Mouse (Mus musculus): ENCODE measurements around the gene Phactr1.

DNA sequence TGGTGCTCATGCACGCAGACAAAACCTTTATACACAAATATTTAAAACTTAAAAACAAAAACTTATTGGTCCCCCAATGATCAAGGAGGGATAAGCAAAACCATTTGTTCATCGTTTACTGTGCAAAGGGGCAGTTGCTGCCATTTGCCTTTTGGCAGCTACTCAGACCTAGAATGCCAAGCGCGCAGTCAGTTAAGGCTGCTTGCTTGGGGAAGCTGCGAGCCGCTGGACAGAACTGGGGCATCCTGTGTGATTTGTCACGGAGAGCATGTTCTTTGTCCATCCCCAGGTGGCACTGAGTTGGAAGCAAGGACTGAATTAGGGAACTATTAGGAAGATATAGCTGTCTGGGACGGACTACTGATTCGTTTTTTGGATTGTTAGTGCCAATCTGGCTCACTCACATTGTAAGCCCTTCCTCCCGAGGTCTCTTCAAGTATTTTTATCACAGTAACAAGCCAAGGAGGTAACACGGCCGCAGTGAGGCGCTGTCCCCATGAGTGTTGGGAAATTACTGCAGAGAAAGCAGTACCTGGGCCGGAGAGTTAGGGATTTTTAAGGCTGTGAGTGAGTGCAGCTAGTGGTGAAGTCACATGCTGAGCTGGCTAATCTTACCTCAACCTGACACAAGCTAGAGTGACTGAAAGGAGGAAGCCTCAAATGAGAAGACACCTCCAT is 491.8 kb downstream of the Phactr1 start:
- TF ChIP-seq CTCF (IDR thresholded peaks at IDR 0.05; ENCODE audit: low read depth, low read length) (no peak), GATA1 (IDR thresholded peaks at IDR 0.05; ENCODE audit: borderline replicate concordance, low read length) (no peak), GATA2 (IDR thresholded peaks at IDR 0.05; ENCODE audit: borderline replicate concordance, low read depth, low read length) (no peak), TAL1 (conservative IDR thresholded peaks at IDR 0.05; ENCODE audit: low read depth, low read length) (no peak)
